Mouse (Mus musculus): Measurements from ENCODE around the gene Ttll11. TPM values are rescaled to one million over a fixed set of nuclear protein-coding genes. Genes with fewer than 3 reads are reported as not detected.

Ttll11 gene
- polyA plus RNA-seq, 1 experiment = 4.1 TPM

GRCm38 (mm10) chr2:35797998-35798397 is 181.7 kb downstream of the Ttll11 start:
- 39% methylated on average over 8 of the region's 8 CpGs for WGBS
- Histone ChIP-seq H3K4me1 (ENCODE audit: control insufficient read depth, insufficient read depth, low read length) (no peaks in the 10 kb centered on the region; the same call in 1 of the 2 replicates), H3K27ac (ENCODE audit: control insufficient read depth, insufficient read depth, low read depth, low read length, poor library complexity) (no peak overlapping the region), H3K4me3 (replicated peaks; ENCODE audit: control insufficient read depth, low read depth, low read length) (no peak overlapping the region)
- no peak for TF ChIP-seq CTCF (IDR thresholded peaks at IDR 0.05; ENCODE audit: control insufficient read depth, insufficient read depth, low read length)
- TF ChIP-seq POLR2A (IDR thresholded peaks at IDR 0.05; ENCODE audit: borderline replicate concordance, control insufficient read depth, low read depth, low read length) = no peak

DNA sequence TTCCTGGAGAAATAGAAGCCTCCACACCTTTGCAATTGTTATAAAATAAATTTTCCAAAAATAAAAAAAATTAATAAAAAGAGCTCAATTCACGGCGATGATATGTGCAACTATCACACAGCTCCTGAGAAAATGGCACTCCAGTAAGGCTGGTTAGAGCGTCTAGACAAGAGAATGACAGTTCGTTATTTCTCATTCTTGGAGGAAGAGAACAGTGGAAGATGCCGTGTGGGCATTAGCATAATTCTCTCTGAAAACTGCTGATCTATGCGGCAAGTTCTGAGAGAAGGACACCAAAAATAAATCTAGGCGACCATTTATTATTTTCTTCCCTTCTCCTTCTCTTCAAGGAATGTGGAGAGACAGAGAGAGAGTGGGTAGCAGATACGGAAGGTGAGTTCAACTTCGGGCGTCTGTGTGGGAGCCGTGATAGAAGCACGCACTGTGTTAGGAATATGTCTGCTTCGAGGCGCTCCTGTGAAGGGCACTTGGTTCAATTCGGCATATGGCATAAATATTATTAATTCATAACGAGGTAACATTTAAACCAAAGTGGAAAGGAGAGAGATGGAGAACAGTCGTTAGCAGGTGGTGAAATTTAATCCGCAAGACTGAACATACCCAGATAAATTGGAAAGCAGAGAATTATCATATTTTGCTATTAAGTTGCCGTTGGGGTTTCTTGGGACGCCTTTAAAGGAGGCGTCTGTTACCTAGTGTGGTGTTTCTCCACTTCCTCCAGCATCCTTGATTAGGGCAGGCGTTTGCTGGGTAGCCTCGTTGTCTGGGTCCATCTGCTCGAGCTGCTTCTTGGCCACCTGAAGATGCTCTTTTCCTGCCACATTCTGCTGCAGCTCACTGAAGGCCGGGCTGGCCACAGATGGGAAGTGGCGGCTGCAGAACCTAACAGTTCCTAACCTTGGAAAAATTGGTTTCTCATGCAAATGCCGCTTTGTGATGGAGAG is 190.1 kb downstream of the Ttll11 start:
- TF ChIP-seq POLR2A (IDR thresholded peaks at IDR 0.05; ENCODE audit: borderline replicate concordance, control insufficient read depth, low read depth, low read length) (no peak), CTCF (IDR thresholded peaks at IDR 0.05; ENCODE audit: control insufficient read depth, insufficient read depth, low read length) (no peak)
- WGBS = 83% methylated on average over 27 of the region's 27 CpGs

DNA sequence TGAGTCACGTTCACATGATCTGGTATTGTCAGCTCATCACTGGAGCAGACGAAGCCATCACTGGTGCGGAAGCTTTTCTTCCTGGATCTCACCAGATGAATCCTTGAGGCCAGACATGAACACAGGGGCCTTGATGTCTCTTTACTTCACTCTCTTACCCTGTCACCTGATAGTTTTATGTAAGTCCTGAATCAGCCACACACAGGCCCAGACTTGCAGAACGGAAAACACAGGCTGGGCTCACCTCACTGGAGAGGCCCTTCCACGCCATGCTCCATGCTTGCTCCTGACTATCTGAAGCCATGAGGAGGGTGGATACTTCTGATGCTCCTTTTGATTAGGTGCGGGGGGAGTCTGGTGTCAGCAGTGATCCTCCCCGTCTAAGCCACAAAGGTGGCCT is 193.8 kb downstream of the Ttll11 start:
- H3K27ac ChIP-seq (ENCODE audit: control insufficient read depth, insufficient read depth, low read depth, low read length, poor library complexity) = no peak overlapping the region
- TF ChIP-seq CTCF (IDR thresholded peaks at IDR 0.05; ENCODE audit: control insufficient read depth, insufficient read depth, low read length) = no peak
- no peak for TF ChIP-seq POLR2A (IDR thresholded peaks at IDR 0.05; ENCODE audit: borderline replicate concordance, control insufficient read depth, low read depth, low read length)
- H3K4me1 ChIP-seq (ENCODE audit: control insufficient read depth, insufficient read depth, low read length) = no peaks in the 10 kb centered on the region
- H3K4me3 ChIP-seq (replicated peaks; ENCODE audit: control insufficient read depth, low read depth, low read length) = no peak overlapping the region
- WGBS = 85% methylated on average over 7 of the region's 7 CpGs

More for the DNA sequence above, 190.1 kb downstream of the Ttll11 start:
- no peak overlapping the region for H3K4me3 ChIP-seq (replicated peaks; ENCODE audit: control insufficient read depth, low read depth, low read length)
- H3K27ac ChIP-seq (ENCODE audit: control insufficient read depth, insufficient read depth, low read depth, low read length, poor library complexity) = no peak overlapping the region
- no peaks in the 10 kb centered on the region for H3K4me1 ChIP-seq (ENCODE audit: control insufficient read depth, insufficient read depth, low read length)

DNA sequence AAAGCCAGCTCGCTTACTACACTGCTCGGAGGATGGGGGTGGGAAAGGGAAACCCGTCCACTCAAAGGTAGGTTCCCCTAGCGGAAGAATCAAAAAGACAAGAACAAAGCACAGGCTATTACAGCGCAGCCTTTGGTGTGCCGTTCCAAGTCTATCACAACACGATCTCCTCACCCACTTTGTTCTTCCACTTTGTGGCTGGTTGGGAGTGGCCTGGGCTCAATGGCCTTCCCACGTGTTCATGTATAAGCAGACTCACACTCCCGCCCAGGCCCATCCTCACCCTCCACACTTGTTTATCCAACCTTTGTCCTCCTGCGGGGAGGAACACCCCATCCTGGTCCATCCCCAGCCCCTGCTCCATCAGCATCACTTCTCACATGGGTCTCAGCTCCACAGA is 196.3 kb downstream of the Ttll11 start:
- no peaks in the 10 kb centered on the region for H3K4me1 ChIP-seq (ENCODE audit: control insufficient read depth, insufficient read depth, low read length)
- 72% methylated on average over 10 of the region's 10 CpGs for WGBS

DNA sequence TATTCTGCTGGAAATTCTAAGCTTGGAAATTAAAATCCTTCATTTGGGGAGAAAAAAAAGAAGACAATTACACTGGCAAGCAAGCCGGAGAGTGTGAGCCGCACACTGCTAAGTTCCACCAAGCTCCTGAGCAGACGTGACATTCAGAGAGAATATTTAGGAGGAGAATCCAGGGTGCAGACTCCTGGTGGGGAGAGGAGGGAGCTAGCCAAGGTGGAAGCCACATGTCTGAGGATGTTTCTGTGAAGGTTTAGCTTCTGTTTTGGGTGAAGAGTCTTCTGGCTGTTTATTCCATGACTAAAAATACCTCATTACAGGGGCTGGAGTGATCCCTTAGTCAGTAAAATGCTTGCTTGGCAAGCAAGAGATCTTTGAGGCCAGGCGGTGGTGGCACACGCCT is 200.4 kb downstream of the Ttll11 start:
- Histone ChIP-seq H3K4me1 (ENCODE audit: control insufficient read depth, insufficient read depth, low read length) (no peaks in the 10 kb centered on the region), H3K4me3 (replicated peaks; ENCODE audit: control insufficient read depth, low read depth, low read length) (no peak overlapping the region), H3K27ac (ENCODE audit: control insufficient read depth, insufficient read depth, low read depth, low read length, poor library complexity) (no peak overlapping the region)
- WGBS = 86% methylated on average over 5 of the region's 5 CpGs
- TF ChIP-seq POLR2A (IDR thresholded peaks at IDR 0.05; ENCODE audit: borderline replicate concordance, control insufficient read depth, low read depth, low read length) = no peak
- no peak for TF ChIP-seq CTCF (IDR thresholded peaks at IDR 0.05; ENCODE audit: control insufficient read depth, insufficient read depth, low read length)

More for the DNA sequence above, 196.3 kb downstream of the Ttll11 start:
- no peak for TF ChIP-seq CTCF (IDR thresholded peaks at IDR 0.05; ENCODE audit: control insufficient read depth, insufficient read depth, low read length)
- TF ChIP-seq POLR2A (IDR thresholded peaks at IDR 0.05; ENCODE audit: borderline replicate concordance, control insufficient read depth, low read depth, low read length) = no peak
- H3K4me3 ChIP-seq (replicated peaks; ENCODE audit: control insufficient read depth, low read depth, low read length) = no peak overlapping the region
- H3K27ac ChIP-seq (ENCODE audit: control insufficient read depth, insufficient read depth, low read depth, low read length, poor library complexity) = no peak overlapping the region

DNA sequence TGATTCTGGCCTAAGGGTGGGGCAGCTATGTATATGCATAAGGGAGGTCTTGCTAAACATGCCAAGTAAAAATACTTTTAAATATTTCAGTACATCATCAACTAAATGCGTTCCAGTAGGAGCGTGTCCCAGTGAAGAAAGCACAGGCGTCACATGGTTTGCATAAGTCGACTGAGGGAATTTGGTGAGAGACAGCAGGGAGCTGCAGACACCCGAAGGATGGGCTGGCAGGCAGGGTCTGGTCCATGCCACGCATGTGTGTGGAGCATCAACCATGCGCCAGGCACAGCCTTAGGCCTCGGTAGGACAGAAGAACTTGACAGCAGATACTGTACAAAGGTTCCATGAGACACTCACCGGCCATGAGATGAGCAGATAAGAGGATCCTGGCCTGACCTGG is 202.8 kb downstream of the Ttll11 start:
- 85% methylated on average over 9 of the region's 9 CpGs for WGBS
- Histone ChIP-seq H3K4me1 (ENCODE audit: control insufficient read depth, insufficient read depth, low read length) (no peaks in the 10 kb centered on the region), H3K4me3 (replicated peaks; ENCODE audit: control insufficient read depth, low read depth, low read length) (no peak overlapping the region), H3K27ac (ENCODE audit: control insufficient read depth, insufficient read depth, low read depth, low read length, poor library complexity) (no peak overlapping the region)
- TF ChIP-seq POLR2A (IDR thresholded peaks at IDR 0.05; ENCODE audit: borderline replicate concordance, control insufficient read depth, low read depth, low read length) = no peak
- TF ChIP-seq CTCF (IDR thresholded peaks at IDR 0.05; ENCODE audit: control insufficient read depth, insufficient read depth, low read length) = no peak

DNA sequence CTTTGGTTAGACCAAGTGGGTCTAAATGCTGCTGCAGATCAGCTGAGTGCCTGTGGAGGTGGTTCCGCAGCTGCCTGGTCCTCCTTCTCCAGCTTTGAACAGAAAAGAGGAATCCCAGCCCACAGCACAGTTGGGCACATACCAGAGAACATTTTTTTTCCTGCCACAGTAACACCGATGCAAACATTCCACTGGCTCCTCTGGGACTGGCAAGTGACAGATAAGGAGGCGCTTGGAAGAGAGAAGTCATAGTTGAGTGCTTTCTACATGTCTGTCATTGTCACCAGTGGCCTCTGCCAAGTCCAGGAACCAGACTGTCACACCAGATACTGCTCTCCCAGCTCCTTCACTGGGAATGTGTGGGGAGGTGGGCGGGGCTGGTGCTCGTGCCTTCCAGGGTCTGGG is 204.1 kb downstream of the Ttll11 start:
- Histone ChIP-seq H3K4me3 (replicated peaks; ENCODE audit: control insufficient read depth, low read depth, low read length) (no peak overlapping the region), H3K27ac (ENCODE audit: control insufficient read depth, insufficient read depth, low read depth, low read length, poor library complexity) (no peak overlapping the region), H3K4me1 (ENCODE audit: control insufficient read depth, insufficient read depth, low read length) (no peaks in the 10 kb centered on the region)
- TF ChIP-seq POLR2A (IDR thresholded peaks at IDR 0.05; ENCODE audit: borderline replicate concordance, control insufficient read depth, low read depth, low read length) = no peak
- WGBS = 70% methylated on average over 5 of the region's 5 CpGs

DNA sequence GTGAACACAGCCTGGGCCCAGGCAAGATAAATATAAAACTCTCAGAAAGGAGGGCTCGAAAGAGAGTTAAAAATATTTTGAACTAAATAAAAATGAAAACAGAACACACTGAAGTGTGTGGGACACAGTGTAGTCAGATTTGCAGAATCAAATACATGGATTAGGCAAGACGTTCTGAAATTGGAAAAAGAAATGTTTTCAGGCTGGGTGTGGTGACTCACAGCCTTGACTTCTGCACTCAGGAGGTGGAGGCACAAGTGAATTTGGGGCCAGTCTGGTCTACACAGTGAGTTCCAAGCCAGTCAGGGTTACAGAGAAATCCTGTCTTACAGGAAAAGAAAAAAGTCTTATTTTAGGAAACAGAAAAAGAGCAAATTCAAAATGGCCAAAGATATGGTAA is 209.2 kb downstream of the Ttll11 start:
- TF ChIP-seq CTCF (IDR thresholded peaks at IDR 0.05; ENCODE audit: control insufficient read depth, insufficient read depth, low read length) = no peak
- TF ChIP-seq POLR2A (IDR thresholded peaks at IDR 0.05; ENCODE audit: borderline replicate concordance, control insufficient read depth, low read depth, low read length) = no peak
- 70% methylated on average over 2 of the region's 2 CpGs for WGBS

More for the DNA sequence above, 209.2 kb downstream of the Ttll11 start:
- no peak overlapping the region for H3K27ac ChIP-seq (ENCODE audit: control insufficient read depth, insufficient read depth, low read depth, low read length, poor library complexity)
- no peak overlapping the region for H3K4me3 ChIP-seq (replicated peaks; ENCODE audit: control insufficient read depth, low read depth, low read length)
- H3K4me1 ChIP-seq (ENCODE audit: control insufficient read depth, insufficient read depth, low read length) = no peaks in the 10 kb centered on the region

Data from bone marrow, adult 2 months (tissue).